Mouse (Mus musculus): ENCODE results near the gene Gm9125.
"Not testable (repeated sequence)": the region's sequence is repeated elsewhere in the genome, so short reads cannot be mapped to it uniquely, and the experiment has no call there.

The Gm9125 gene

DNA sequence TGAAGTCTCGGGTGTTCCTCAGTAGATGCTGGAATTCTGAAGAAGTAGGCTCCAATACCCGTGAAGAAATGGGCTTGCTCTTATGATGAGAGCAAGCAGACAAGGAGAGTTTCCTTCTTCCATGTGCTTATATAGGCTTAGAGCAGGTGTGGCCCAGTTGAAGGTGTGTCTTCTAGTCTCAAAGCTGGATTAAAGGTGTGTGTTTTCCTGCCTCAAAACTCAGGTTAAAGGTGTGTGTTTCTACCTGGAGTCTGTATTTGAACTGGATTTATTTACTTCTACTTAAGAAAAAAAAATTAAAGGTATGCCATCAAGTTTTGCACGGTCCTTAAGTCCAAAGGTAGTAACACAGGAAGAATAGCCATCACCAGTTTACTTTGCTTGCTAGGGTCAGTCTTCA, at the start of gene Gm9125:
Gene Gm9125, minus strand, starts transcription at position 101 of the 400 bp plus-strand sequence.
- DNase-seq = not testable (repeated sequence)

GRCm38 (mm10) chr3:94072544-94072943, 17.9 kb upstream of the Gm9125 start, which contains the start of gene Gm10697:
Gene Gm10697, minus strand, starts transcription at chr3:94072644.
- DNase-seq = not testable (repeated sequence)

GRCm38 (mm10) chr3:94049566-94050121, 5.0 kb downstream of the Gm9125 start:
- not testable (repeated sequence) for DNase-seq

DNA sequence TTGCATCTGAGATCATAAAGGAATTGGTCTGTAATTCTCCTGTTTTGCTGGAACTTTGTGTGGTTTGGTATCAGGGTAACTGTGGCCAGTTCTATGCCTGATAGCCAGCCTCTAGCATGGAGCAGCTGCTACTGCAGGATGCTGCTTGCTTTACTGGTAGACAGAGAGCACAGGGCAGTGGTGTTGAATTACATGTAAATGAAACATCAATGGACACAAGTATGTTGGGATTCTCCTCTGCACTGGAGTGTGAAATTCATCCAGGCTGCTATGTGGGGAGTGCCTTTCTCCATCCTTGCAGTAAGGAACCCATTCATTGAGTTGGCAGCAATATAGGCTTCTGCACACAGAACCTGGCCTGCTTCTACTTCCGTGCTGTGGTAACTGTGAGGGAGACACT, 16.4 kb downstream of the Gm9125 start:
- DNase-seq = not testable (repeated sequence)

DNA sequence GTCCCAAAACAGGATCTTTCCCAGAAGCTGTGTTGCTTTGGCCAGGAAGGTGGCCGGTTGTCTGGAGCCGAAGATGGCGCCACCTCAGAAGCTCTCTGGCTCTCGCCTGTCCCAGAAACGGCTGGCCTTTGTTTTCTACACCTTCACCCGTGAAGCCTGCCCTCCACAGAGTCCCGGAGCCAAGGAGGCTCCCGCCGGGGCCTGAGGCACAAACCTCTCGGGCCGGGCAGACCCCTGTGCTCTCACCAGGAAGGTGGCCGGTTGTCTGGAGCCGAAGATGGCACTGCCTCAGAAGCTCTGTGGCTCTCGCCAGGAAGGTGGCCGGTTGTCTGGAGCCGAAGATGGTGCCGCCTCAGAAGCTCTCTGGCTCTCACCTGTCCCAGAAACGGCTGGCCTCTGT, 20.3 kb downstream of the Gm9125 start:
- not testable (repeated sequence) for DNase-seq
